Comparison of ENCODE assay signal across 8 mouse cellular contexts in genomic region chr11:101225331-101226064, GRCm38 (mm10). TPM values are rescaled to one million over a fixed set of nuclear protein-coding genes. Genes with fewer than 3 reads are reported as not detected.
DNase-seq lines count a peak whose midpoint lies in the region; ATAC-seq and TF ChIP-seq lines count a peak whose summit lies in the region.

No protein-coding gene starts in this region.

- peaks cover 28% of the 10 kb centered on the region for H3K4me1 ChIP-seq in heart, embryonic 10.5 days
- H3K4me1 ChIP-seq in bone marrow macrophage, adult 2 months (ENCODE audit: control insufficient read depth, insufficient read depth, low read length): peaks cover 22% of the 10 kb centered on the region
- H3K4me1 ChIP-seq in hindbrain, embryonic 14.5 days (replicated peaks; ENCODE audit: control insufficient read depth, insufficient read depth, low read length): 0 out of 2 replicates have a peak, but pooled peaks cover 8% of the 10 kb centered on the region
- peaks cover 13% of the 10 kb centered on the region for H3K4me1 ChIP-seq in midbrain, embryonic 12.5 days

- H3K27ac ChIP-seq in heart, embryonic 10.5 days: peak overlapping the region; percentile 92
- H3K27ac ChIP-seq in bone marrow macrophage, adult 2 months (ENCODE audit: insufficient read depth, low read depth, low read length): peak overlapping the region; percentile 38; the same call in 1 of the 2 replicates
- peak overlapping the region; percentile 23; the same call in 1 of the 2 replicates for H3K27ac ChIP-seq in hindbrain, embryonic 14.5 days
- H3K27ac ChIP-seq in midbrain, embryonic 12.5 days (replicated peaks): 0 out of 2 replicates have a peak overlapping the region, but pooled peaks have one; percentile 39

- no peak for TF ChIP-seq CTCF in bone marrow macrophage, adult 2 months (IDR thresholded peaks at IDR 0.05; ENCODE audit: low read depth, low read length)

- peak overlapping the region; percentile 93 for H3K4me3 ChIP-seq in heart, embryonic 10.5 days
- peak overlapping the region; percentile 83 for H3K4me3 ChIP-seq in bone marrow macrophage, adult 2 months (ENCODE audit: insufficient read depth, low read length)
- H3K4me3 ChIP-seq in hindbrain, embryonic 14.5 days (replicated peaks; ENCODE audit: low read length): peak overlapping the region; percentile 77
- peak overlapping the region; percentile 84 for H3K4me3 ChIP-seq in midbrain, embryonic 12.5 days

- intact Hi-C loops in heart, postnatal 25 days (cut with DNase I): no loop called here

- H3K27me3 ChIP-seq in heart, embryonic 10.5 days (ENCODE audit: insufficient read depth, poor library complexity, severe bottlenecking): no peaks in the 10 kb centered on the region
- no peaks in the 10 kb centered on the region for H3K27me3 ChIP-seq in hindbrain, embryonic 14.5 days (ENCODE audit: control insufficient read depth, insufficient read depth, low read length)
- peaks cover 10% of the 10 kb centered on the region; the same call in 1 of the 2 replicates for H3K27me3 ChIP-seq in midbrain, embryonic 12.5 days

- no peaks in the 10 kb centered on the region for H3K36me3 ChIP-seq in heart, embryonic 10.5 days
- H3K36me3 ChIP-seq in hindbrain, embryonic 14.5 days (replicated peaks; ENCODE audit: control insufficient read depth, insufficient read depth): no peaks in the 10 kb centered on the region
- no peaks in the 10 kb centered on the region for H3K36me3 ChIP-seq in midbrain, embryonic 12.5 days

- TF ChIP-seq POLR2A in bone marrow macrophage, adult 2 months (IDR thresholded peaks at IDR 0.05; ENCODE audit: borderline replicate concordance, low read depth, low read length): no peak

- H3K9ac ChIP-seq in hindbrain, embryonic 14.5 days: peak overlapping the region; percentile 75
- peak overlapping the region; percentile 84 for H3K9ac ChIP-seq in midbrain, embryonic 12.5 days (replicated peaks)

- ATAC-seq in hindbrain, embryonic 14.5 days (ENCODE audit: low FRiP score): no peak; the same call in 1 of the 2 replicates
- no peak for ATAC-seq in midbrain, embryonic 12.5 days (ENCODE audit: low FRiP score, low read depth)

- 17% methylated on average over 25 of the region's 25 CpGs for WGBS in heart, embryonic 10.5 days
- WGBS in hindbrain, embryonic 14.5 days: 19% methylated on average over 25 of the region's 25 CpGs
- 18% methylated on average over 25 of the region's 25 CpGs for WGBS in midbrain, embryonic 12.5 days

- H3K9me3 ChIP-seq in heart, embryonic 10.5 days: no peaks in the 10 kb centered on the region
- no peaks in the 10 kb centered on the region for H3K9me3 ChIP-seq in hindbrain, embryonic 14.5 days (ENCODE audit: control insufficient read depth, low read length)
- no peaks in the 10 kb centered on the region for H3K9me3 ChIP-seq in midbrain, embryonic 12.5 days

- no peak for DNase-seq in heart, embryonic 10.5 days (ENCODE audit: low spot score)
- no peak for DNase-seq in heart, postnatal 25 days (ENCODE audit: low spot score)
- peak; percentile 23 for DNase-seq in hindbrain, embryonic 14.5 days (ENCODE audit: low spot score)
- no peak for DNase-seq in layer of hippocampus, adult 9-10 months (ENCODE audit: low spot score)
- DNase-seq in urinary bladder, postnatal 10 days (ENCODE audit: low spot score): no peak
- DNase-seq in layer of hippocampus, postnatal 10 days (ENCODE audit: low spot score in 2 of 2): no peak

- peak overlapping the region; percentile 85 for H3K4me2 ChIP-seq in hindbrain, embryonic 14.5 days (replicated peaks)
- H3K4me2 ChIP-seq in midbrain, embryonic 12.5 days (replicated peaks): peak overlapping the region; percentile 98

RNA-seq across cellular contexts. Expression of gene Ezh1, which starts 0.8 kb away (rescaled TPM):
- polyA plus RNA-seq in heart, embryonic 10.5 days (2016; fragmentation: Nextera tagmentation; extraction: Ambion mirVana): 12.9 and 13.3 TPM in 2 replicates
- total RNA-seq in heart, postnatal 25 days (2021): 10 to 100 TPM; 26.0 to 30.4 TPM
- polyA plus RNA-seq in bone marrow macrophage, adult 2 months (2012; ENCODE audit: insufficient read depth, insufficient read length, missing spikeins): 48.6 and 52.5 TPM in 2 replicates
- 26.9 and 37.2 TPM in 2 replicates for polyA plus RNA-seq in hindbrain, embryonic 14.5 days (2014; fragmentation: Nextera tagmentation; extraction: Ambion mirVana)
- polyA plus RNA-seq in midbrain, embryonic 12.5 days (2016; fragmentation: Nextera tagmentation; extraction: Ambion mirVana): 12.6 and 14.4 TPM in 2 replicates
- 10 to 100 TPM; 27.9 to 30.9 TPM for total RNA-seq in layer of hippocampus, postnatal 10 days (2021)

RNA-seq across cellular contexts. Expression of gene Ramp2, which starts 20.3 kb away (rescaled TPM):
- polyA plus RNA-seq in heart, embryonic 10.5 days (2016; fragmentation: Nextera tagmentation; extraction: Ambion mirVana): 166 and 202 TPM in 2 replicates
- 100 to 1,000 TPM in 1 of 2 experiments, 10 to 100 TPM in 1; 80.9 to 123 TPM for total RNA-seq in heart, postnatal 25 days (2021)
- not detected in 2 replicates for polyA plus RNA-seq in bone marrow macrophage, adult 2 months (2012; ENCODE audit: insufficient read depth, insufficient read length, missing spikeins)
- polyA plus RNA-seq in hindbrain, embryonic 14.5 days (2014; fragmentation: Nextera tagmentation; extraction: Ambion mirVana): 102 and 117 TPM in 2 replicates
- polyA plus RNA-seq in midbrain, embryonic 12.5 days (2016; fragmentation: Nextera tagmentation; extraction: Ambion mirVana): 70.3 and 76.3 TPM in 2 replicates
- total RNA-seq in layer of hippocampus, postnatal 10 days (2021): 10 to 100 TPM; 69.6 to 70.0 TPM

RNA-seq across cellular contexts. Expression of gene Vps25, which starts 28.0 kb away (rescaled TPM):
- 130 and 137 TPM in 2 replicates for polyA plus RNA-seq in heart, embryonic 10.5 days (2016; fragmentation: Nextera tagmentation; extraction: Ambion mirVana)
- total RNA-seq in heart, postnatal 25 days (2021): 10 to 100 TPM; 78.2 to 85.0 TPM
- 111 and 114 TPM in 2 replicates for polyA plus RNA-seq in bone marrow macrophage, adult 2 months (2012; ENCODE audit: insufficient read depth, insufficient read length, missing spikeins)
- 122 and 133 TPM in 2 replicates for polyA plus RNA-seq in hindbrain, embryonic 14.5 days (2014; fragmentation: Nextera tagmentation; extraction: Ambion mirVana)
- 101 and 102 TPM in 2 replicates for polyA plus RNA-seq in midbrain, embryonic 12.5 days (2016; fragmentation: Nextera tagmentation; extraction: Ambion mirVana)
- total RNA-seq in layer of hippocampus, postnatal 10 days (2021): 10 to 100 TPM; 78.4 to 81.9 TPM

RNA-seq across cellular contexts. Expression of gene Wnk4, which starts 34.9 kb away (rescaled TPM):
- 13.9 and 14.8 TPM in 2 replicates for polyA plus RNA-seq in heart, embryonic 10.5 days (2016; fragmentation: Nextera tagmentation; extraction: Ambion mirVana)
- 10 to 100 TPM in 1 of 2 experiments, 1 to 10 TPM in 1; 9.6 to 14.6 TPM for total RNA-seq in heart, postnatal 25 days (2021)
- not detected in 2 replicates for polyA plus RNA-seq in bone marrow macrophage, adult 2 months (2012; ENCODE audit: insufficient read depth, insufficient read length, missing spikeins)
- 5.3 and 6.0 TPM in 2 replicates for polyA plus RNA-seq in hindbrain, embryonic 14.5 days (2014; fragmentation: Nextera tagmentation; extraction: Ambion mirVana)
- 7.8 and 10.2 TPM in 2 replicates for polyA plus RNA-seq in midbrain, embryonic 12.5 days (2016; fragmentation: Nextera tagmentation; extraction: Ambion mirVana)
- total RNA-seq in layer of hippocampus, postnatal 10 days (2021): 1 to 10 TPM; 3.4 to 4.5 TPM

RNA-seq across cellular contexts. Expression of gene Ccr10, which starts 50.3 kb away (rescaled TPM):
- 0.16 and 0.19 TPM in 2 replicates for polyA plus RNA-seq in heart, embryonic 10.5 days (2016; fragmentation: Nextera tagmentation; extraction: Ambion mirVana)
- total RNA-seq in heart, postnatal 25 days (2021): under 1 TPM in 1 of 2 experiments, not detected in 1; 0.14 TPM
- not detected in 2 replicates for polyA plus RNA-seq in bone marrow macrophage, adult 2 months (2012; ENCODE audit: insufficient read depth, insufficient read length, missing spikeins)
- polyA plus RNA-seq in hindbrain, embryonic 14.5 days (2014; fragmentation: Nextera tagmentation; extraction: Ambion mirVana): 0.23 and 0.25 TPM in 2 replicates
- polyA plus RNA-seq in midbrain, embryonic 12.5 days (2016; fragmentation: Nextera tagmentation; extraction: Ambion mirVana): 0.10 and 0.17 TPM in 2 replicates
- not detected for total RNA-seq in layer of hippocampus, postnatal 10 days (2021)

Comparison
In these comparisons a context has a peak if more than half of its experiments do, and no peak if none do; other contexts are left out.
1. H3K27ac ChIP-seq: peak in every context shown above with its lines; median percentile 92 in heart, embryonic 10.5 days; 39 in midbrain, embryonic 12.5 days; 38 in bone marrow macrophage, adult 2 months; 23 in hindbrain, embryonic 14.5 days.
2. RNA of gene Ramp2, which starts 20.3 kb away (polyA plus RNA-seq): 166 to 202 TPM in heart, embryonic 10.5 days, 102 to 117 TPM in hindbrain, embryonic 14.5 days and 70.3 to 76.3 TPM in midbrain, embryonic 12.5 days; not detected in bone marrow macrophage, adult 2 months; every median in the first group is over 10 times any median in the second.
3. Peak in every context shown above with its lines, with median percentiles within 50 percentile points of each other: H3K4me3 ChIP-seq.